Mouse (Mus musculus) lung, postnatal 0 days (tissue): Measurements from ENCODE around the gene Gfm2.

Source experiments
- CTCF ChIP-seq: IDR thresholded peaks from 2 replicates; pipeline ENCODE4 v1.5.1; 2016; ENCODE audit warnings: antibody characterized with exemption, mild to moderate bottlenecking
- EP300 ChIP-seq: IDR thresholded peaks from 2 replicates; pipeline ENCODE4 v1.6.1; 2016; ENCODE audit warnings: antibody characterized with exemption, mild to moderate bottlenecking, control low read depth

DNA sequence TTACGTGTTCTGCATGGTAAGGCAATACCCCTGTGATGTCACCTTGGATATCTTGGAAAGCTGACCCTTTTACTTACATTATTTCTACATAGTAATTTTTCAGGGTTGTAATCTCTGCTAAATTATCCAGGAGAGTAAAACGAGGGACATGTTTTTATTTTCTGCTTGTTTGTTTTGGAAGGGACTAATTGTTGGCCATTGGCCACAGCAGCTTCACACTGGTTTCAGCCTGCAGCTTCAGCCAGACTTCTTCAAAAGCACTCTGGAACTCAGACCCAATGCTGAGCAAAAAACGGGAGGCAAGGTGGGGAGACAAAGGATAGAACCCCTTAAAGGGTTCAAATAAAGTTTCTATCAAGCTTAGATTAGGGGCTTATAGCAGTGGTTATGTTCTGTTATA, 92.4 kb downstream of the Gfm2 start:
- TF ChIP-seq EP300 (no peak), CTCF (no peak)
